In genomic region chr13:117211386-117211875, GRCm38 (mm10) we compare ENCODE assay signal across 9 mouse cellular contexts. TPM values are rescaled to one million over a fixed set of nuclear protein-coding genes. Genes with fewer than 3 reads are reported as not detected.
DNase-seq lines count a peak whose midpoint lies in the region; ATAC-seq and TF ChIP-seq lines count a peak whose summit lies in the region.
"Had no signal": no experiment of that assay in that cellular context is flagged by ENCODE, and none has a peak within 500 bp of the region (broad histone marks: within the 10 kb centered on the region; RNA-seq: fewer than 3 reads in every experiment).

No protein-coding gene starts in this region.

- no peak for TF ChIP-seq POLR2A in bone marrow, adult 2 months (IDR thresholded peaks at IDR 0.05; ENCODE audit: borderline replicate concordance, control insufficient read depth, low read depth, low read length)

- H3K27ac ChIP-seq in bone marrow, adult 2 months (ENCODE audit: control insufficient read depth, insufficient read depth, low read depth, low read length, poor library complexity), result peak overlapping the region; percentile 92
- H3K27ac ChIP-seq in liver, postnatal 0 days (ENCODE audit: low read depth), result peak overlapping the region; percentile 77
- H3K27ac ChIP-seq: limb, embryonic 13.5 days had no signal

- no peaks in the 10 kb centered on the region for H3K9me3 ChIP-seq in liver, postnatal 0 days (ENCODE audit: low read length)
- H3K9me3 ChIP-seq: limb, embryonic 13.5 days had no signal

- H3K4me3 ChIP-seq in bone marrow, adult 2 months (replicated peaks; ENCODE audit: control insufficient read depth, low read depth, low read length), result no peak overlapping the region
- no peak overlapping the region for H3K4me3 ChIP-seq in liver, postnatal 0 days (ENCODE audit: low read depth, low read length)
- H3K4me3 ChIP-seq: limb, embryonic 13.5 days had no signal

- peak overlapping the region; percentile 24 for H3K4me2 ChIP-seq in liver, postnatal 0 days (ENCODE audit: low read depth, low read length)
- H3K4me2 ChIP-seq: limb, embryonic 13.5 days had no signal

- ATAC-seq in liver, postnatal 0 days, result peak; percentile 81

- no peak for TF ChIP-seq CTCF in bone marrow, adult 2 months (IDR thresholded peaks at IDR 0.05; ENCODE audit: control insufficient read depth, insufficient read depth, low read length)
- TF ChIP-seq CTCF in liver, postnatal 0 days (IDR thresholded peaks at IDR 0.05; ENCODE audit: low read depth), result no peak

- peak; percentile 72 for DNase-seq in CD4-positive, CD25-positive, alpha-beta regulatory T cell, adult 2 months (ENCODE audit: low read depth, low spot score)
- peak; percentile 27 for DNase-seq in liver, postnatal 0 days
- DNase-seq in naive thymus-derived CD4-positive, alpha-beta T cell, adult 2 months (ENCODE audit: low read depth), result peak; percentile 85
- no peak for DNase-seq in frontal cortex, postnatal 25 days (ENCODE audit: low spot score in 2 of 2)
- no peak for DNase-seq in cerebellum, postnatal 36 days
- DNase-seq in ovary, postnatal 36 days (ENCODE audit: low spot score), result no peak
- DNase-seq: kidney, adult 2 months had no signal

- no peaks in the 10 kb centered on the region for H3K36me3 ChIP-seq in liver, postnatal 0 days (replicated peaks; ENCODE audit: insufficient read depth, low read length)
- H3K36me3 ChIP-seq: limb, embryonic 13.5 days had no signal

- no peaks in the 10 kb centered on the region for H3K27me3 ChIP-seq in liver, postnatal 0 days (ENCODE audit: insufficient read depth, low read length)
- H3K27me3 ChIP-seq: limb, embryonic 13.5 days had no signal

- peaks cover 2% of the 10 kb centered on the region; the same call in 1 of the 2 replicates for H3K4me1 ChIP-seq in bone marrow, adult 2 months (ENCODE audit: control insufficient read depth, insufficient read depth, low read length)
- no peaks in the 10 kb centered on the region for H3K4me1 ChIP-seq in liver, postnatal 0 days (ENCODE audit: insufficient read depth)

- WGBS in bone marrow, adult 2 months, result 1% methylated on average over 11 of the region's 11 CpGs
- 25% methylated on average over 11 of the region's 11 CpGs for WGBS in liver, postnatal 0 days (ENCODE audit: insufficient replicate concordance)

- H3K9ac ChIP-seq in liver, postnatal 0 days (replicated peaks), result no peak overlapping the region
- H3K9ac ChIP-seq: limb, embryonic 13.5 days had no signal

- TF ChIP-seq EP300 in liver, postnatal 0 days (IDR thresholded peaks at IDR 0.05; ENCODE audit: low read depth), result no peak

RNA-seq across cellular contexts. Expression of gene Emb, which starts 3.1 kb away (rescaled TPM):
- polyA plus RNA-seq in bone marrow, adult 2 months (2011; ENCODE audit: insufficient read depth, insufficient read length, low replicate concordance, missing spikeins), result 14.1 and 40.9 TPM in 2 replicates
- polyA plus RNA-seq in liver, postnatal 0 days (2015; fragmentation: Nextera tagmentation; extraction: Ambion mirVana), result 14.0 and 15.4 TPM in 2 replicates

RNA-seq across cellular contexts. Expression of gene Gm17509, which starts 9.4 kb away (rescaled TPM):
- polyA plus RNA-seq in bone marrow, adult 2 months (2011; ENCODE audit: insufficient read depth, insufficient read length, low replicate concordance, missing spikeins), result not detected in 2 replicates
- polyA plus RNA-seq in liver, postnatal 0 days (2015; fragmentation: Nextera tagmentation; extraction: Ambion mirVana), result not detected in 2 replicates
- polyA plus RNA-seq: kidney, adult 2 months had no signal

Comparison
In these comparisons a context has a peak if more than half of its experiments do, and no peak if none do; other contexts are left out.
1. DNase-seq: peak in CD4-positive, CD25-positive, alpha-beta regulatory T cell, adult 2 months (single experiment), liver, postnatal 0 days (single experiment) and naive thymus-derived CD4-positive, alpha-beta T cell, adult 2 months (single experiment); none in frontal cortex, postnatal 25 days (0 of 2), cerebellum, postnatal 36 days (0 of 2) and ovary, postnatal 36 days (single experiment).